In genomic region chr6:14901183-14901970, GRCm38 (mm10) we compare ENCODE assay signal across 8 mouse cellular contexts. TPM values are rescaled to one million over a fixed set of nuclear protein-coding genes. Genes with fewer than 3 reads are reported as not detected.
DNase-seq lines count a peak whose midpoint lies in the region; ATAC-seq and TF ChIP-seq lines count a peak whose summit lies in the region.

Gene Foxp2 (plus strand): TSS chr6:14901349.

- DNase-seq in thymus, postnatal 4 days = peak; percentile 45
- no peak for DNase-seq in thymus, postnatal 25 days
- peak; percentile 83 for DNase-seq in embryo, embryonic 9.5 days (ENCODE audit: extremely low spot score)
- DNase-seq in heart, adult 2 months = peak; percentile 49 to 59
- DNase-seq in lung, adult 2 months = peak; percentile 60
- peak; percentile 79 for DNase-seq in retina, embryonic 14.5 days (ENCODE audit: low spot score)

- ATAC-seq in intestine, postnatal 0 days = peak; percentile 67
- no peak for ATAC-seq in erythroid progenitor cell, adult 5-6 weeks (replicated peaks; ENCODE audit: low FRiP score, poor library complexity, severe bottlenecking)

- H3K27me3 ChIP-seq in heart, adult 2 months (ENCODE audit: control insufficient read depth, insufficient read depth, low read length) = peaks cover 9% of the 10 kb centered on the region
- H3K27me3 ChIP-seq in intestine, postnatal 0 days (replicated peaks; ENCODE audit: control insufficient read depth, insufficient read depth, low read length) = peaks cover 39% of the 10 kb centered on the region

- under 1% methylated on average over 80 of the region's 80 CpGs for WGBS in heart, adult 2 months
- under 1% methylated on average over 77 of the region's 80 CpGs for whole genome bisulfite sequencing in intestine, postnatal 0 days
- 1% methylated on average over 80 of the region's 80 CpGs for WGBS in lung, adult 2 months

- peak within 1 kb of the TSS; percentile 63 for H3K27ac ChIP-seq in heart, adult 2 months
- peak within 1 kb of the TSS; percentile 35; the same call in 1 of the 2 replicates for H3K27ac ChIP-seq in intestine, postnatal 0 days (ENCODE audit: low read depth, low read length)

- H3K9ac ChIP-seq in heart, adult 2 months (ENCODE audit: low read depth, low read length) = peak within 1 kb of the TSS; percentile 37
- peak within 1 kb of the TSS; percentile 53; the same call in 1 of the 2 replicates for H3K9ac ChIP-seq in intestine, postnatal 0 days (ENCODE audit: low read depth, low read length)

- peak within 1 kb of the TSS; percentile 96 for H3K4me2 ChIP-seq in intestine, postnatal 0 days (replicated peaks; ENCODE audit: low read depth)

- no peaks in the 10 kb centered on the region for H3K9me3 ChIP-seq in intestine, postnatal 0 days (ENCODE audit: control insufficient read depth)

- H3K36me3 ChIP-seq in heart, adult 2 months (ENCODE audit: control insufficient read depth, insufficient read depth, low read length) = no peaks in the 10 kb centered on the region
- H3K36me3 ChIP-seq in intestine, postnatal 0 days (ENCODE audit: control insufficient read depth, insufficient read depth) = no peaks in the 10 kb centered on the region

- no peak for TF ChIP-seq EP300 in heart, adult 2 months (IDR thresholded peaks at IDR 0.05; ENCODE audit: insufficient read depth, low read depth, low read length)

- no peaks in the 10 kb centered on the region; the same call in 1 of the 2 replicates for H3K4me1 ChIP-seq in heart, adult 2 months (ENCODE audit: control insufficient read depth, insufficient read depth, low read length)
- H3K4me1 ChIP-seq in intestine, postnatal 0 days (replicated peaks; ENCODE audit: control insufficient read depth, insufficient read depth, low read length) = no peaks in the 10 kb centered on the region
- H3K4me1 ChIP-seq in lung, adult 2 months (ENCODE audit: control insufficient read depth, insufficient read depth, low read length) = peaks cover 4% of the 10 kb centered on the region; the same call in 1 of the 2 replicates

- no peak for TF ChIP-seq POLR2A in heart, adult 2 months (IDR thresholded peaks at IDR 0.05; ENCODE audit: insufficient read depth, low read depth, low read length)
- no peak for TF ChIP-seq POLR2A in lung, adult 2 months (IDR thresholded peaks at IDR 0.05; ENCODE audit: borderline replicate concordance, extremely low read depth, low read depth, low read length)

- H3K79me2 ChIP-seq in heart, adult 2 months (replicated peaks; ENCODE audit: control insufficient read depth, insufficient read depth, low read length) = no peaks in the 10 kb centered on the region

- H3K4me3 ChIP-seq in heart, adult 2 months = peak within 1 kb of the TSS; percentile 61
- H3K4me3 ChIP-seq in intestine, postnatal 0 days (ENCODE audit: low read depth, low read length) = peak within 1 kb of the TSS; percentile 60
- H3K4me3 ChIP-seq in lung, adult 2 months (replicated peaks; ENCODE audit: extremely low read depth, low read depth, low read length) = peak within 1 kb of the TSS; percentile 67

- no peak for TF ChIP-seq CTCF in heart, adult 2 months (IDR thresholded peaks at IDR 0.05)
- no peak for TF ChIP-seq CTCF in intestine, postnatal 0 days (IDR thresholded peaks at IDR 0.05; ENCODE audit: low read depth)
- no peak for TF ChIP-seq CTCF in lung, adult 2 months (IDR thresholded peaks at IDR 0.05; ENCODE audit: insufficient read depth, low read length)

- intact Hi-C loops in heart, adult 2 months (cut with DNase I) = loop anchor here (5.0 kb wide), 2 partner anchors 286 to 891 kb away; no protein-coding TSS in a partner anchor

RNA-seq across cellular contexts. Expression of gene Foxp2, which starts in this region (rescaled TPM):
- 1 to 10 TPM; 2.0 TPM for total RNA-seq in heart, adult 2 months (2021)
- polyA plus RNA-seq in heart, adult 2 months (2012; rRNA removed) = 3.6 TPM in 2 replicates
- polyA plus RNA-seq in intestine, postnatal 0 days (2015; fragmentation: Nextera tagmentation; extraction: Ambion mirVana) = 5.4 and 5.5 TPM in 2 replicates
- 5.2 and 5.8 TPM in 2 replicates for polyA plus RNA-seq in lung, adult 2 months (2012; rRNA removed)
- total RNA-seq in erythroid progenitor cell, adult 5-6 weeks (2015; ENCODE audit: low replicate concordance) = not detected in 2 replicates
- total RNA-seq in erythroid progenitor cell, adult 5-6 weeks (2017; ENCODE audit: low replicate concordance) = 1.4 TPM in 1 of 2 replicates, not detected in the other
